Mouse (Mus musculus) E14TG2a.4 (cell line): Measurements from ENCODE around the gene Ephx1.
"Not testable (repeated sequence)": the region's sequence is repeated elsewhere in the genome, so short reads cannot be mapped to it uniquely, and the experiment has no call there.

ENCODE experiments used
- CTCF ChIP-seq: conservative IDR thresholded peaks from 2 replicates; pipeline ENCODE4 v1.5.1; 2014; ENCODE audit warnings: low read length
- NANOG ChIP-seq: IDR thresholded peaks from 2 replicates; pipeline ENCODE4 v1.6.1; 2014; ENCODE audit warnings: borderline replicate concordance, low read length, mixed read lengths

DNA sequence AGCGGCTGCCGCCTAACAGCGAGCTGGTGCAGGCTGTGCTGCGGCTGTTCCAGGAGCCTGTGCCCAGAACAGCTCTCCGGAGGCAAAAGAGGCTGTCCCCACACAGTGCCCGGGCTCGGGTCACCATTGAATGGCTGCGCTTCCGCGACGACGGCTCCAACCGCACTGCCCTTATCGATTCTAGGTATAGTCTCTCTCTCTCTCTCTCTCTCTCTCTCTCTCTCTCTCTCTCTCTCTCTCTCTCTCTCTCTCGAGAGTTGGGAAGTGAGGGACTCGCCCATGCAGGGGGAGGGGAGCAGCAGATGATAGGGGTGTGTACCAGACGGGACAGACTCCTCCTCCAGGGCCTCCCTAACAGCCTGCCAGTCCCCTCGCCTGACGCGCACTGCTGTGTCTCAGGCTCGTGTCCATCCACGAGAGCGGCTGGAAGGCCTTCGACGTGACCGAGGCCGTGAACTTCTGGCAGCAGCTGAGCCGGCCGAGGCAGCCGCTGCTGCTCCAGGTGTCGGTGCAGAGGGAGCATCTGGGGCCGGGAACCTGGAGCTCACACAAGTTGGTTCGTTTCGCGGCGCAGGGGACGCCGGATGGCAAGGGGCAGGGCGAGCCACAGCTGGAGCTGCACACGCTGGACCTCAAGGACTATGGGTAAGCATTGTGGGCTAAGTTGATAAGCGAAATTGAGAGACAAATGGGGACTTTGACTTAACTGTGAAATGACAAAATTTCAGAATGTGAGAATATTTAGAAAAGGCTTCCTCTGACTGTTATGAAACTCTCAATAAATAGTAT lies 83.9 kb downstream of the Ephx1 start:
- TF ChIP-seq CTCF, NANOG: not testable (repeated sequence)
